Mouse (Mus musculus): ENCODE measurements around the gene Rasgrf2.

GRCm38 (mm10) chr13:91876741-91877349, 254.6 kb downstream of the Rasgrf2 start, which contains the start of gene Ckmt2:
- TF ChIP-seq CTCF (IDR thresholded peaks at IDR 0.05; ENCODE audit: control insufficient read depth, insufficient read depth, low read length), result no peak
- TF ChIP-seq POLR2A (IDR thresholded peaks at IDR 0.05; ENCODE audit: borderline replicate concordance, control insufficient read depth, low read depth, low read length), result no peak

Data from bone marrow, adult 2 months (tissue).